In genomic region chr10:122528973-122529703, GRCm38 (mm10) we compare ENCODE assay signal across 8 mouse cellular contexts.
DNase-seq lines count a peak whose midpoint lies in the region; ATAC-seq and TF ChIP-seq lines count a peak whose summit lies in the region.

No protein-coding gene starts in this region.

- no peak overlapping the region for H3K4me3 ChIP-seq in gastrocnemius, adult 2 months
- H3K4me3 ChIP-seq in midbrain, embryonic 14.5 days (replicated peaks; ENCODE audit: low read depth, low read length): no peak overlapping the region
- H3K4me3 ChIP-seq in midbrain, embryonic 13.5 days (replicated peaks): no peak overlapping the region
- H3K4me3 ChIP-seq in intestine, embryonic 15.5 days (replicated peaks): no peak overlapping the region
- H3K4me3 ChIP-seq in stomach, postnatal 0 days (ENCODE audit: low read depth, low read length): no peak overlapping the region

- H3K27ac ChIP-seq in gastrocnemius, adult 2 months: no peak overlapping the region
- no peak overlapping the region for H3K27ac ChIP-seq in midbrain, embryonic 14.5 days (replicated peaks; ENCODE audit: low read depth, low read length)
- no peak overlapping the region for H3K27ac ChIP-seq in midbrain, embryonic 13.5 days
- H3K27ac ChIP-seq in intestine, embryonic 15.5 days: no peak overlapping the region
- H3K27ac ChIP-seq in stomach, postnatal 0 days (replicated peaks): no peak overlapping the region

- no peaks in the 10 kb centered on the region for H3K36me3 ChIP-seq in midbrain, embryonic 14.5 days (ENCODE audit: control insufficient read depth, insufficient read depth, low read length)
- H3K36me3 ChIP-seq in midbrain, embryonic 13.5 days: no peaks in the 10 kb centered on the region
- no peaks in the 10 kb centered on the region for H3K36me3 ChIP-seq in intestine, embryonic 15.5 days
- H3K36me3 ChIP-seq in stomach, postnatal 0 days (ENCODE audit: control insufficient read depth, insufficient read depth, low read length): no peaks in the 10 kb centered on the region

- H3K4me1 ChIP-seq in midbrain, embryonic 14.5 days (ENCODE audit: control insufficient read depth, insufficient read depth, low read length): no peaks in the 10 kb centered on the region
- H3K4me1 ChIP-seq in midbrain, embryonic 13.5 days (replicated peaks): no peaks in the 10 kb centered on the region
- H3K4me1 ChIP-seq in intestine, embryonic 15.5 days (replicated peaks): no peaks in the 10 kb centered on the region
- H3K4me1 ChIP-seq in stomach, postnatal 0 days (replicated peaks; ENCODE audit: control insufficient read depth, insufficient read depth): no peaks in the 10 kb centered on the region

- TF ChIP-seq CTCF in gastrocnemius, adult 2 months (IDR thresholded peaks at IDR 0.05): peak; percentile 92
- peak; percentile 95 for TF ChIP-seq CTCF in stomach, postnatal 0 days (IDR thresholded peaks at IDR 0.05; ENCODE audit: low read depth)

- no peak overlapping the region for H3K9ac ChIP-seq in midbrain, embryonic 14.5 days (replicated peaks; ENCODE audit: low read length)
- H3K9ac ChIP-seq in midbrain, embryonic 13.5 days (replicated peaks): no peak overlapping the region
- no peak overlapping the region for H3K9ac ChIP-seq in intestine, embryonic 15.5 days
- no peak overlapping the region for H3K9ac ChIP-seq in stomach, postnatal 0 days (ENCODE audit: low read length)

- no peak overlapping the region for H3K4me2 ChIP-seq in midbrain, embryonic 14.5 days (ENCODE audit: low read length)
- H3K4me2 ChIP-seq in midbrain, embryonic 13.5 days (replicated peaks): no peak overlapping the region
- no peak overlapping the region for H3K4me2 ChIP-seq in intestine, embryonic 15.5 days (replicated peaks)
- no peak overlapping the region for H3K4me2 ChIP-seq in stomach, postnatal 0 days (replicated peaks; ENCODE audit: low read depth)

- ATAC-seq in midbrain, embryonic 14.5 days (ENCODE audit: low FRiP score, low TSS enrichment): no peak
- no peak for ATAC-seq in midbrain, embryonic 13.5 days
- ATAC-seq in intestine, embryonic 15.5 days: 0 out of 2 replicates have a peak, but pooled peaks have one; percentile 65
- ATAC-seq in stomach, postnatal 0 days (ENCODE audit: low FRiP score, low TSS enrichment): no peak

- no peaks in the 10 kb centered on the region for H3K9me3 ChIP-seq in midbrain, embryonic 14.5 days (ENCODE audit: control insufficient read depth, low read length)
- no peaks in the 10 kb centered on the region for H3K9me3 ChIP-seq in midbrain, embryonic 13.5 days
- H3K9me3 ChIP-seq in intestine, embryonic 15.5 days: no peaks in the 10 kb centered on the region
- no peaks in the 10 kb centered on the region for H3K9me3 ChIP-seq in stomach, postnatal 0 days (ENCODE audit: control insufficient read depth, low read length)

- WGBS in midbrain, embryonic 14.5 days: 40% methylated on average over 4 of the region's 4 CpGs
- 43% methylated on average over 4 of the region's 4 CpGs for WGBS in midbrain, embryonic 13.5 days
- 32% methylated on average over 4 of the region's 4 CpGs for WGBS in intestine, embryonic 15.5 days
- 29% methylated on average over 4 of the region's 4 CpGs for WGBS in stomach, postnatal 0 days

- no peaks in the 10 kb centered on the region for H3K27me3 ChIP-seq in midbrain, embryonic 14.5 days (ENCODE audit: control insufficient read depth, insufficient read depth, low read length)
- no peaks in the 10 kb centered on the region for H3K27me3 ChIP-seq in midbrain, embryonic 13.5 days
- H3K27me3 ChIP-seq in intestine, embryonic 15.5 days (replicated peaks): no peaks in the 10 kb centered on the region
- no peaks in the 10 kb centered on the region for H3K27me3 ChIP-seq in stomach, postnatal 0 days (ENCODE audit: control insufficient read depth, insufficient read depth, low read length)

- no peak for DNase-seq in gastrocnemius, adult 2 months
- DNase-seq in gastrocnemius, postnatal 4 days (ENCODE audit: low spot score in 2 of 2): no peak
- peak; percentile 90 for DNase-seq in midbrain, embryonic 14.5 days
- DNase-seq in adipocyte (ENCODE audit: low spot score): peak; percentile 80
- DNase-seq in stomach, postnatal 0 days (ENCODE audit: low spot score): no peak
- no peak for DNase-seq in spleen, adult 18-20 months

- intact Hi-C loops in gastrocnemius, adult 2 months (cut with DNase I): loop anchor here (1.0 to 5.0 kb wide), 2 partner anchors 82 to 346 kb away; partner anchors contain the start of gene Avpr1a

- TF ChIP-seq EP300 in stomach, postnatal 0 days (optimal IDR thresholded peaks at IDR 0.05): no peak

Comparison
In these comparisons a context has a peak if more than half of its experiments do, and no peak if none do; other contexts are left out.
1. DNase-seq: peak in midbrain, embryonic 14.5 days (single experiment) and adipocyte (single experiment); none in gastrocnemius, adult 2 months (single experiment), gastrocnemius, postnatal 4 days (0 of 2), stomach, postnatal 0 days (single experiment) and spleen, adult 18-20 months (0 of 2).